Mouse (Mus musculus) kidney, postnatal 0 days (tissue): ENCODE measurements at regions not wholly inside any gene's neighbourhood (a gene's known extent, or its start where the extent isn't known, plus 50 kb on each side); places are given as distances from the start of the nearest gene placed in this dataset.

Experiments
- ATAC-seq: fragments of 200-750 bp; cut with Nextera tagmentation; replicated peaks from 2 replicates; pipeline ENCODE4 v1.8.0; 2017; ENCODE audit warnings: low read depth, moderate number of reproducible peaks, moderate TSS enrichment, moderate library complexity; ENCODE audit not compliant: low FRiP score
- DNase-seq: peaks from one replicate; pipeline ENCODE4 v3.0.0-alpha.2; 2016; ENCODE audit warnings: low spot score
- H3K27ac ChIP-seq: fragments of 300-500 bp; sonication (generic); 2 replicates; pipeline ENCODE4 v1.5.1; 2014; ENCODE audit warnings: mild to moderate bottlenecking
- H3K27me3 ChIP-seq: fragments of 300-500 bp; sonication (generic); 2 replicates; pipeline ENCODE4 v1.6.1; 2014; ENCODE audit warnings: low read length, mixed read lengths; ENCODE audit not compliant: insufficient read depth
- H3K36me3 ChIP-seq: fragments of 300-500 bp; sonication (generic); 2 replicates; pipeline ENCODE4 v1.6.1; 2014; ENCODE audit warnings: low read length, mixed read lengths; ENCODE audit not compliant: insufficient read depth
- H3K4me1 ChIP-seq: fragments of 300-500 bp; sonication (generic); replicated peaks from 2 replicates; pipeline ENCODE4 v1.6.1; 2014; ENCODE audit warnings: antibody characterized with exemption, low read length, mixed read lengths; ENCODE audit not compliant: insufficient read depth
- H3K4me2 ChIP-seq: fragments of 300-500 bp; sonication (generic); 2 replicates; pipeline ENCODE4 v1.6.1; 2014; ENCODE audit warnings: mild to moderate bottlenecking, low read length, moderate library complexity, mixed read lengths
- H3K4me3 ChIP-seq: fragments of 300-500 bp; sonication (generic); replicated peaks from 2 replicates; pipeline ENCODE4 v1.5.1; 2014; ENCODE audit warnings: low read depth, low read length
- H3K9ac ChIP-seq: fragments of 300-500 bp; sonication (generic); 2 replicates; pipeline ENCODE4 v1.6.1; 2014; ENCODE audit warnings: low read depth, low read length
- H3K9me3 ChIP-seq: fragments of 300-500 bp; sonication (generic); replicated peaks from 2 replicates; pipeline ENCODE4 v1.6.1; 2016; ENCODE audit warnings: low read length, inconsistent platforms, mixed read lengths
- CTCF ChIP-seq: IDR thresholded peaks from 2 replicates; pipeline ENCODE4 v1.5.1; 2016; ENCODE audit warnings: antibody characterized with exemption, low read depth, mild to moderate bottlenecking, moderate library complexity
- WGBS: fragments of 180-500 bp; shearing (Covaris S2); extraction: QIAGEN DNeasy Blood & Tissue Kit; methylation state at CpG from one replicate; pipeline ENCODE4 v1.1.7; 2014; 5-methylcytosine and 5-hydroxymethylcytosine counted together

GRCm38 (mm10) chr1:71923731-71924130 is 270.7 kb upstream of the Fn1 start:
- Histone ChIP-seq H3K27me3 (no peaks in the 10 kb centered on the region), H3K4me1 (no peaks in the 10 kb centered on the region), H3K4me2 (no peak overlapping the region), H3K27ac (no peak overlapping the region), H3K36me3 (no peaks in the 10 kb centered on the region), H3K9ac (no peak overlapping the region), H3K9me3 (no peaks in the 10 kb centered on the region), H3K4me3 (no peak overlapping the region)
- 53% methylated on average over 3 of the region's 3 CpGs for WGBS
- no peak for DNase-seq
- TF ChIP-seq CTCF: no peak
- ATAC-seq: no peak

- ATAC-seq (no peak), DNase-seq (no peak)
- H3K27ac ChIP-seq: no peak overlapping the region
- no peaks in the 10 kb centered on the region for H3K36me3 ChIP-seq
- H3K4me3 ChIP-seq: no peak overlapping the region
- no peak for TF ChIP-seq CTCF
- no peak overlapping the region for H3K9ac ChIP-seq
- no peaks in the 10 kb centered on the region for H3K27me3 ChIP-seq
- WGBS: 84% methylated on average over 2 of the region's 2 CpGs
- no peak overlapping the region for H3K4me2 ChIP-seq
- no peaks in the 10 kb centered on the region for H3K9me3 ChIP-seq
- no peaks in the 10 kb centered on the region for H3K4me1 ChIP-seq
Measured at GRCm38 (mm10) chr1:71921456-71921855, 268.5 kb upstream of the Fn1 start.

GRCm38 (mm10) chr1:71919891-71920290 is 266.9 kb upstream of the Fn1 start:
- ATAC-seq: no peak
- no peak overlapping the region for H3K9ac ChIP-seq
- no peaks in the 10 kb centered on the region for H3K36me3 ChIP-seq
- no peak overlapping the region for H3K27ac ChIP-seq
- DNase-seq: no peak
- WGBS: 89% methylated on average over 2 of the region's 2 CpGs
- no peaks in the 10 kb centered on the region for H3K4me1 ChIP-seq
- no peak overlapping the region for H3K4me2 ChIP-seq
- H3K27me3 ChIP-seq: no peaks in the 10 kb centered on the region
- no peak for TF ChIP-seq CTCF
- no peak overlapping the region for H3K4me3 ChIP-seq
- no peaks in the 10 kb centered on the region for H3K9me3 ChIP-seq

- Histone ChIP-seq H3K9ac (no peak overlapping the region), H3K27me3 (no peaks in the 10 kb centered on the region), H3K27ac (no peak overlapping the region), H3K4me3 (no peak overlapping the region), H3K9me3 (no peaks in the 10 kb centered on the region), H3K4me1 (no peaks in the 10 kb centered on the region), H3K36me3 (no peaks in the 10 kb centered on the region), H3K4me2 (no peak overlapping the region)
- ATAC-seq (no peak), DNase-seq (no peak)
- TF ChIP-seq CTCF: no peak
- 28% methylated on average over 2 of the region's 2 CpGs for WGBS
Measured at GRCm38 (mm10) chr1:71917021-71917420, 264.0 kb upstream of the Fn1 start.

- Histone ChIP-seq H3K9me3 (no peaks in the 10 kb centered on the region), H3K27ac (no peak overlapping the region), H3K4me2 (no peak overlapping the region), H3K36me3 (no peaks in the 10 kb centered on the region), H3K4me3 (no peak overlapping the region), H3K27me3 (no peaks in the 10 kb centered on the region), H3K9ac (no peak overlapping the region), H3K4me1 (no peaks in the 10 kb centered on the region)
- TF ChIP-seq CTCF: no peak
- 81% methylated on average over 3 of the region's 3 CpGs for WGBS
- DNase-seq (no peak), ATAC-seq (no peak)
Measured at GRCm38 (mm10) chr1:71914439-71914838, 261.4 kb upstream of the Fn1 start.

GRCm38 (mm10) chr1:71913221-71913620 is 260.2 kb upstream of the Fn1 start:
- H3K4me1 ChIP-seq: no peaks in the 10 kb centered on the region
- H3K4me2 ChIP-seq: no peak overlapping the region
- H3K36me3 ChIP-seq: no peaks in the 10 kb centered on the region
- no peak overlapping the region for H3K27ac ChIP-seq
- DNase-seq (no peak), ATAC-seq (no peak)
- TF ChIP-seq CTCF: no peak
- H3K4me3 ChIP-seq: no peak overlapping the region
- no peaks in the 10 kb centered on the region for H3K9me3 ChIP-seq
- WGBS: 72% methylated on average over 5 of the region's 5 CpGs
- H3K27me3 ChIP-seq: no peaks in the 10 kb centered on the region
- H3K9ac ChIP-seq: no peak overlapping the region

- Histone ChIP-seq H3K4me3 (no peak overlapping the region), H3K36me3 (no peaks in the 10 kb centered on the region), H3K4me2 (no peak overlapping the region), H3K27ac (no peak overlapping the region), H3K27me3 (no peaks in the 10 kb centered on the region), H3K4me1 (no peaks in the 10 kb centered on the region), H3K9ac (no peak overlapping the region), H3K9me3 (no peaks in the 10 kb centered on the region)
- ATAC-seq (no peak), DNase-seq (no peak)
- no peak for TF ChIP-seq CTCF
- 47% methylated on average over 2 of the region's 3 CpGs for WGBS
Measured at GRCm38 (mm10) chr1:71912441-71912840, 259.4 kb upstream of the Fn1 start.
